Mouse (Mus musculus) ZHBTc4 (cell line): ENCODE results near the gene Olfr958.

ENCODE experiments used
- DNase-seq: peaks from one replicate; pipeline ENCODE4 v3.0.0-alpha.2; 2011; ENCODE audit warnings: low read depth, low spot score

The Olfr958 gene

GRCm38 (mm10) chr9:39553946-39554345, at the start of gene Olfr958:
Gene Olfr958 (minus strand): TSS chr9:39554054.
- DNase-seq = no peak

DNA sequence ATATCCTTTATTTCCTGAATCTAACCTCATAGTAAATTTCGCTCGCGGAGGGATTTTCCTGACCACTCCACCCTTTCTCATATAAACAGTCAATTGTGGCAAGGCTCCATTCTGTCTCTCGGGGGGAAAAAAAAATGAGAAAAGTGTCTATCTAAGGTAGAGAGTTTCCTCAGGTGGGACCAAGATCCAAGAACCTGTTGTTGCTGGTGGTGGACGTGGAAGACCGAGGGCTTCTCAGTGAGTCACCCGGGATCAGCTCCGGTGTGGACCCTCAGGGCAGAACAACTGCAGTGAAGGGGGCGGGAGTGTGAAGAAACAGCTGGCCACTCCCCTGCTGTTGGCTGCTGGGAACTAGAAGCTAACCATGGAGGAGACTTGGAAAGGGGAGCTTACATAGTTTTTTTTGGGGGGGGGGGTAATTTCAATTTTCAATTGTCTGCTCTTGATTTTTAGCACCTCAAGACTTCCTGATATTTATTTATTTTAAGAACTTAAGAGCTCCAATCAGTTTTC, 49.5 kb upstream of the Olfr958 start:
- DNase-seq = peak; percentile 16

GRCm38 (mm10) chr9:39602536-39603332, 48.9 kb upstream of the Olfr958 start:
- peak; percentile 58 for DNase-seq

GRCm38 (mm10) chr9:39577050-39577449, 23.2 kb upstream of the Olfr958 start:
- DNase-seq = no peak

- DNase-seq = no peak
Observed at GRCm38 (mm10) chr9:39575469-39575868, 21.6 kb upstream of the Olfr958 start, which contains the start of gene Olfr959. Gene Olfr959 (minus strand): TSS chr9:39575569.

DNA sequence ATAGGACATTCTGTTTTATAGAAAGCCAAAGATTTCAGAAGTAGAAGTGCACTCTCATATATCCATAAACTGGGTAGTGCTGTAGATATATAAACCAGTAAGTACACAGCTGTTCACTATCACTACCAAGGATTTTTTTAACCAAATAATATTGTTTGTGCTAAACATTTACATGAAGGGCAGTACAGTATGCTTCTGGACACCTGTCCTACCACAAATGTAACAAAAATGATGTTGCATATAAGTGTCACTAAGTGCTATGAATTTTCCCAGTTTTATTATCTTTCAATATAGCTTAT, 4.4 kb upstream of the Olfr958 start:
- no peak for DNase-seq

- DNase-seq = no peak
Observed at GRCm38 (mm10) chr9:39557529-39558348, 3.9 kb upstream of the Olfr958 start.

- DNase-seq = no peak
Observed at GRCm38 (mm10) chr9:39550806-39551205, 3.0 kb downstream of the Olfr958 start.

DNA sequence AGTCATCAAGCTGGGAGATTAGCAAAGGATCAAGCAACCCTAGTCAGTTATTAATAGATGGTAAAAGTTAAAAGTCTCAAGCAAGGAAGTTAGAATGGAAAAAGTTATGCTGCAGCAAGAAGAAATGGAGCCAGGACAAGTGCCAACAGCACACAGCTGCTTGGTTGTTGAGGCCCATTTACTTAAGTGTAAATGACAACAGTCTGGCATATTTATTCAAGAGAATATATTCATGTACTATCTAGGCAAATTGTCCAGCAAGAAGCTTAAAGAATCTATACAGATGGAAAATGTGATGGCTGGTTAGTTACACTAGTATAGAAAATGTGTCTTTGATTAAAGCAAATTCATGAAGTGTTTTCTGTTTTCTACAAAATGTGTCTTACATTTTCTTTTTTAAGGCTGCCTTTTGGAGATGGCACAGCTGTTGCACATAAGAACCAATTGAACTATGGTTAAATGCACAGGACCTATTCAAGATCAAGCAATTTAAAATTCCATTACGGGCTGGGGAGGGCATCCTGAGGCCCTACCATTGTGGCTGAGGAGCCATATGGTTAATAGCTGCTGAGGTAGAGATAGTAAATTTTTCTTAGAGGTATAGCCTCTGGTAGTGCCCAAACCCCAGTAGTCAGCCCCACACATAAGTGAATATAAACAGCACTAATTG, 30.1 kb downstream of the Olfr958 start:
- DNase-seq = no peak

- no peak for DNase-seq
Observed at GRCm38 (mm10) chr9:39518595-39518994, 35.3 kb downstream of the Olfr958 start.

DNA sequence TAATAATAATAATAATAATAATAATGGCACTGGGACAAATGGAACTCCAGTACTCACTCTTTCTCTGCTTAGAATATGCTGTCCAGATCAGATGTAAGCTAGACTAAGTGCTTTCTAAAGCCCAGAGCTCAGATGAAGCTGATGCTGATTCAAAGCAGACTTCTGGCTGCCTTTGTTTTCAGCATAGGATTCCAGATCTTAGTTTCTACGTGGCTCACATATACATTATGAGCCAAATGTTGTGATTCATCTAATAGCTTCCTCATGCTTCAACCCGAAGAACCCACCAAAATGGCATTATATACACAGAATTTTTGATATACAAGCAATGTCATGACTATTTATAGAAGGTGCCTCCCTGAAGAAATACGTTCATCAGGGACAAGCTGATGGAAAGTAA, 38.3 kb downstream of the Olfr958 start, which contains the start of gene Olfr957:
Gene Olfr957, minus strand, starts transcription at position 279 of the 400 bp plus-strand sequence.
- no peak for DNase-seq

DNA sequence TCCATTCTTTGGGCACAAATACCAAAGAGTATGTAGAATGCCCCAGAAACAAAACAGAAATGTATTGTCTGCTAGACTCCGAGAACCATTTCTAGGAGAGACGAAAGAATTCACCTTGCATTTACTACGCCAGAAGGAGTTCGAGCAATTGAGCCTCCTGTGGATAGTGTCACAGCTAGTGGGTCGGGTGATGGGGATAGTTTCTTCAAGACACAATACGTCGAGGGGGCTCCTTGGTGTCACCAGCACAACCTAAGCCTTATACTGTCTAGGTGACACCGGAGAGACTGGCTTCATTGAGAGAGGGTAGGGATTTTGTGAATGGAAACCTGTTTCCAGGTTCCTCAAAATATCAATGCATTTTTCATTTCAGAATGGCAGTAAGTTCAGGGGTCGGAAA, 44.4 kb downstream of the Olfr958 start:
- no peak for DNase-seq

GRCm38 (mm10) chr9:39508998-39509397, 44.9 kb downstream of the Olfr958 start:
- peak; percentile 72 for DNase-seq
